Mouse (Mus musculus) liver, embryonic 14 days (tissue): ENCODE results near the gene Cdk2ap1. TPM values are rescaled to one million over a fixed set of nuclear protein-coding genes. Genes with fewer than 3 reads are reported as not detected.

Experiments used
- polyA plus RNA-seq: library from polyadenylated mRNA; depleted of rRNA; stranded (reverse); fragments of >200 nt; gene quantifications from 2 replicates; pipeline ENCODE4 v1.2.3, GENCODE M21; 2012; rRNA removed

Cdk2ap1 gene
- 91.6 and 99.7 TPM in 2 replicates for polyA plus RNA-seq

GRCm38 (mm10) chr5:124362982-124363381 is at the start of gene Cdk2ap1:
TSS of gene Cdk2ap1 (minus strand) at chr5:124363082.

DNA sequence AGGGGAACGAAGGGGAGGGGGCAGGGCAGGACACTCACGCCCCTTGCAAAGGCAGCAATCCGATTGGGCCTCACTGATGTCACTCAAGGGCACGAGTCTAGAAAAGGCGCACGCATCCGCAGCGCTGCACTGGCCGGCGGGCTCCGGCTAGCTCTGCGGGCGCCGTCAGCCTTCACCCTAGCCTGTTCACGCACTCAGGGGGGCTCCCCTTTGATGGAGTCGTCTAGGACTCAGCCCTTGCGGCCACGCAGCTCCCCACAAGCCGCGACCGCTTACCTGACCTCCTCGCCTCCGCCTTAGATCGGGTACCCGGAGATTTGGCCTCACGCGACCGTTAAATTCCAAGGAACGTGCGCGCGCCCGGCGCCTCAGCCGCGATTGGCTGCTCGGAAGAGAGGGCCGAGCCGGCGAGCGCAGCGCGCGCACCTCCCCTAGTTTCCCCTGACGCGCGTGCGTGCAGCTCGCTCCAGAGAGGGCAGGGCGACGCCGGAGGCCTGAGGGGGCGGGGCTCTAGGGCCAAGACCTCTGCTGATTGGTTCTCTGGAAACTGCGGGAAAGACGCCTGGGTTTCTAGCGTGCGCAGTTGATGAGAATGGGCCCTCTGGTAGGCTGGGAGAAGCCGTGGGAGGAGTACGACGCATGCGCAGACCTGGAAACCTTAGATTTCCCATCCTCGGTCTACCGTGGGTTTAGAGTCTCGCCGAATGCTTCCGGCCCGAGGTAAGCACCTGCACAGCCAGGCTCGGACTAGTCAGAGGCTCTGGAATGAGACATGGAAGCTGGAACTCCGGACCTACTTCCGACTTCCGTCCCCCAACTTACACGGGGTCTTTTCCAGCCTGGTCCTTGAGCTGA is 35.1 kb downstream of the Cdk2ap1 start, which contains the start of the genes Mphosph9 and 2810006K23Rik:
Mphosph9 (minus strand) TSS at position 463 of the 855 bp plus-strand sequence.
2810006K23Rik (plus strand) TSS at position 580 of the 855 bp plus-strand sequence.

Other genes starting within 250 kb of the Cdk2ap1 start
- gene Arl6ip4, start 247.0 kb downstream of the Cdk2ap1 start, polyA plus RNA-seq = 51.5 and 58.2 TPM in 2 replicates
- gene Pitpnm2, start 113.3 kb downstream of the Cdk2ap1 start, polyA plus RNA-seq = 4.6 and 4.7 TPM in 2 replicates
- 3.8 and 4.2 TPM in 2 replicates for gene Mphosph9, start 35.1 kb downstream of the Cdk2ap1 start, polyA plus RNA-seq
- 3.9 and 4.3 TPM in 2 replicates for gene 2810006K23Rik, start 35.0 kb downstream of the Cdk2ap1 start, polyA plus RNA-seq
- gene Sbno1, start 62.9 kb upstream of the Cdk2ap1 start, polyA plus RNA-seq = 13.6 and 17.1 TPM in 2 replicates
- 60.2 and 61.7 TPM in 2 replicates for gene Kmt5a, start 76.8 kb upstream of the Cdk2ap1 start, polyA plus RNA-seq
- gene Rilpl2, start 115.3 kb upstream of the Cdk2ap1 start, polyA plus RNA-seq = 8.3 and 9.2 TPM in 2 replicates
- 7.9 and 8.2 TPM in 2 replicates for gene Snrnp35, start 120.1 kb upstream of the Cdk2ap1 start, polyA plus RNA-seq
- gene Rilpl1, start 168.3 kb upstream of the Cdk2ap1 start, polyA plus RNA-seq = 1.3 and 1.4 TPM in 2 replicates
- gene Tmed2, start 177.6 kb upstream of the Cdk2ap1 start, polyA plus RNA-seq = 116 and 144 TPM in 2 replicates
- gene Ddx55, start 189.8 kb upstream of the Cdk2ap1 start, polyA plus RNA-seq = 6.4 and 7.7 TPM in 2 replicates
- gene Eif2b1, start 216.0 kb upstream of the Cdk2ap1 start, polyA plus RNA-seq = 23.9 and 27.6 TPM in 2 replicates
- gene Gtf2h3, start 216.1 kb upstream of the Cdk2ap1 start, polyA plus RNA-seq = 19.2 and 22.8 TPM in 2 replicates